Mouse (Mus musculus): Measurements from ENCODE around the gene E330021D16Rik. TPM values are rescaled to one million over a fixed set of nuclear protein-coding genes. Genes with fewer than 3 reads are reported as not detected.

E330021D16Rik gene
- not detected in 2 replicates for polyA plus RNA-seq (2012; rRNA removed; ENCODE audit: low replicate concordance)

GRCm38 (mm10) chr6:136415133-136415775, at the start of gene E330021D16Rik:
E330021D16Rik (minus strand) TSS chr6:136415569.

Other genes starting within 250 kb of the E330021D16Rik start
- 0.07 and 0.13 TPM in 2 replicates for gene Grin2b, start 242.1 kb downstream of the E330021D16Rik start, polyA plus RNA-seq (2012; rRNA removed; ENCODE audit: low replicate concordance)
- gene Gm8994, start 88.0 kb downstream of the E330021D16Rik start, polyA plus RNA-seq (2012; rRNA removed; ENCODE audit: low replicate concordance), result 0.18 TPM in 1 of 2 replicates, not detected in the other
- 20.9 and 27.5 TPM in 2 replicates for gene Atf7ip, start 90.6 kb upstream of the E330021D16Rik start, polyA plus RNA-seq (2012; rRNA removed; ENCODE audit: low replicate concordance)
- gene Plbd1, start 246.4 kb upstream of the E330021D16Rik start, polyA plus RNA-seq (2012; rRNA removed; ENCODE audit: low replicate concordance), result 37.1 and 69.5 TPM in 2 replicates